In genomic region chr7:44305686-44306085, GRCm38 (mm10) we compare ENCODE assay signal across 8 mouse cellular contexts. TPM values are rescaled to one million over a fixed set of nuclear protein-coding genes. Genes with fewer than 3 reads are reported as not detected.
DNase-seq lines count a peak whose midpoint lies in the region; ATAC-seq and TF ChIP-seq lines count a peak whose summit lies in the region.

No protein-coding gene starts in this region.

- H3K4me2 ChIP-seq in lung, postnatal 0 days (replicated peaks; ENCODE audit: low read depth, low read length): peak overlapping the region; percentile 14
- peak overlapping the region; percentile 52 for H3K4me2 ChIP-seq in intestine, embryonic 16.5 days (ENCODE audit: low read depth, low read length)
- H3K4me2 ChIP-seq in neural tube, embryonic 15.5 days: peak overlapping the region; percentile 65

- TF ChIP-seq EP300 in lung, postnatal 0 days (IDR thresholded peaks at IDR 0.05): no peak

- H3K4me1 ChIP-seq in lung, postnatal 0 days (ENCODE audit: insufficient read depth, low read depth, low read length): peaks cover 9% of the 10 kb centered on the region; the same call in 1 of the 2 replicates
- peaks cover 15% of the 10 kb centered on the region for H3K4me1 ChIP-seq in intestine, embryonic 16.5 days (ENCODE audit: control insufficient read depth, insufficient read depth, low read length)
- peaks cover 38% of the 10 kb centered on the region for H3K4me1 ChIP-seq in neural tube, embryonic 15.5 days

- no peak for ATAC-seq in lung, postnatal 0 days
- no peak for ATAC-seq in intestine, embryonic 16.5 days
- ATAC-seq in neural tube, embryonic 15.5 days (ENCODE audit: low FRiP score): no peak; the same call in 1 of the 2 replicates

- no peak overlapping the region for H3K4me3 ChIP-seq in lung, postnatal 0 days (ENCODE audit: low read depth, low read length)
- peak overlapping the region; percentile 64 for H3K4me3 ChIP-seq in intestine, embryonic 16.5 days (ENCODE audit: low read length)
- H3K4me3 ChIP-seq in neural tube, embryonic 15.5 days (replicated peaks): peak overlapping the region; percentile 72

- H3K27me3 ChIP-seq in lung, postnatal 0 days (replicated peaks; ENCODE audit: insufficient read depth, low read length): 0 out of 2 replicates have a peak, but pooled peaks cover 3% of the 10 kb centered on the region
- H3K27me3 ChIP-seq in intestine, embryonic 16.5 days (replicated peaks; ENCODE audit: control insufficient read depth, insufficient read depth, low read length): peaks cover 7% of the 10 kb centered on the region; the same call in 1 of the 2 replicates
- H3K27me3 ChIP-seq in neural tube, embryonic 15.5 days (replicated peaks): 0 out of 2 replicates have a peak, but pooled peaks cover 1% of the 10 kb centered on the region

- 12% methylated on average over 16 of the region's 16 CpGs for WGBS in lung, postnatal 0 days
- 12% methylated on average over 16 of the region's 16 CpGs for WGBS in intestine, embryonic 16.5 days
- WGBS in neural tube, embryonic 15.5 days: 7% methylated on average over 16 of the region's 16 CpGs

- peak; percentile 6 for DNase-seq in adrenal gland, postnatal 25 days
- DNase-seq in adrenal gland, postnatal 10 days: no peak
- DNase-seq in lung, postnatal 0 days (ENCODE audit: low spot score): no peak
- DNase-seq in lung, adult 18-20 months: no peak
- no peak for DNase-seq in Muller cell, postnatal 12 days (ENCODE audit: inconsistent ontology term)
- no peak for DNase-seq in cerebellum, adult 8-10 months

- no peak overlapping the region for H3K27ac ChIP-seq in lung, postnatal 0 days (ENCODE audit: low read length)
- peak overlapping the region; percentile 71 for H3K27ac ChIP-seq in intestine, embryonic 16.5 days (ENCODE audit: low read length)
- H3K27ac ChIP-seq in neural tube, embryonic 15.5 days (replicated peaks): peak overlapping the region; percentile 93

- H3K9ac ChIP-seq in lung, postnatal 0 days (replicated peaks; ENCODE audit: low read depth): no peak overlapping the region
- H3K9ac ChIP-seq in intestine, embryonic 16.5 days (ENCODE audit: low read depth, low read length): peak overlapping the region; percentile 56
- no peak overlapping the region for H3K9ac ChIP-seq in neural tube, embryonic 15.5 days (replicated peaks)

- H3K36me3 ChIP-seq in lung, postnatal 0 days (ENCODE audit: insufficient read depth, low read length): no peaks in the 10 kb centered on the region
- H3K36me3 ChIP-seq in intestine, embryonic 16.5 days (ENCODE audit: control insufficient read depth, insufficient read depth, low read length): no peaks in the 10 kb centered on the region
- no peaks in the 10 kb centered on the region for H3K36me3 ChIP-seq in neural tube, embryonic 15.5 days

- H3K9me3 ChIP-seq in lung, postnatal 0 days (ENCODE audit: low read length): no peaks in the 10 kb centered on the region
- no peaks in the 10 kb centered on the region for H3K9me3 ChIP-seq in intestine, embryonic 16.5 days (ENCODE audit: control insufficient read depth, low read length)
- H3K9me3 ChIP-seq in neural tube, embryonic 15.5 days (replicated peaks): no peaks in the 10 kb centered on the region

- TF ChIP-seq CTCF in lung, postnatal 0 days (IDR thresholded peaks at IDR 0.05): no peak

RNA-seq across cellular contexts. Expression of gene Clec11a, which starts 1.0 kb away (rescaled TPM):
- 3.4 and 3.6 TPM in 2 replicates for total RNA-seq in adrenal gland, postnatal 25 days (2021)
- total RNA-seq in adrenal gland, postnatal 10 days (2021): 1 to 10 TPM; 4.2 to 5.4 TPM
- polyA plus RNA-seq in lung, postnatal 0 days (2015; fragmentation: Nextera tagmentation; extraction: Ambion mirVana): 2.1 and 2.5 TPM in 2 replicates
- polyA plus RNA-seq in intestine, embryonic 16.5 days (2015; fragmentation: Nextera tagmentation; extraction: Ambion mirVana): 6.7 and 7.1 TPM in 2 replicates
- 4.8 and 5.5 TPM in 2 replicates for polyA plus RNA-seq in neural tube, embryonic 15.5 days (2015; fragmentation: Nextera tagmentation; extraction: Ambion mirVana)

RNA-seq across cellular contexts. Expression of gene Shank1, which starts 4.4 kb away (rescaled TPM):
- 8.5 and 10.4 TPM in 2 replicates for total RNA-seq in adrenal gland, postnatal 25 days (2021)
- 1 to 10 TPM; 4.3 to 6.3 TPM for total RNA-seq in adrenal gland, postnatal 10 days (2021)
- polyA plus RNA-seq in lung, postnatal 0 days (2015; fragmentation: Nextera tagmentation; extraction: Ambion mirVana): 0.23 and 0.27 TPM in 2 replicates
- polyA plus RNA-seq in intestine, embryonic 16.5 days (2015; fragmentation: Nextera tagmentation; extraction: Ambion mirVana): 1.2 and 1.5 TPM in 2 replicates
- 38.1 and 47.6 TPM in 2 replicates for polyA plus RNA-seq in neural tube, embryonic 15.5 days (2015; fragmentation: Nextera tagmentation; extraction: Ambion mirVana)

RNA-seq across cellular contexts. Expression of gene Gm15517, which starts 44.4 kb away (rescaled TPM):
- not detected in 2 replicates for total RNA-seq in adrenal gland, postnatal 25 days (2021)
- total RNA-seq in adrenal gland, postnatal 10 days (2021): not detected
- polyA plus RNA-seq in lung, postnatal 0 days (2015; fragmentation: Nextera tagmentation; extraction: Ambion mirVana): not detected in 2 replicates
- not detected in 2 replicates for polyA plus RNA-seq in intestine, embryonic 16.5 days (2015; fragmentation: Nextera tagmentation; extraction: Ambion mirVana)
- not detected in 2 replicates for polyA plus RNA-seq in neural tube, embryonic 15.5 days (2015; fragmentation: Nextera tagmentation; extraction: Ambion mirVana)

RNA-seq across cellular contexts. Expression of gene Acp4, which starts 48.5 kb away (rescaled TPM):
- total RNA-seq in adrenal gland, postnatal 25 days (2021): not detected in 2 replicates
- total RNA-seq in adrenal gland, postnatal 10 days (2021): not detected
- polyA plus RNA-seq in lung, postnatal 0 days (2015; fragmentation: Nextera tagmentation; extraction: Ambion mirVana): not detected in 2 replicates
- not detected in 2 replicates for polyA plus RNA-seq in intestine, embryonic 16.5 days (2015; fragmentation: Nextera tagmentation; extraction: Ambion mirVana)
- 0.11 and 0.15 TPM in 2 replicates for polyA plus RNA-seq in neural tube, embryonic 15.5 days (2015; fragmentation: Nextera tagmentation; extraction: Ambion mirVana)

RNA-seq across cellular contexts. Expression of gene 2410002F23Rik, which starts 59.2 kb away (rescaled TPM):
- 71.3 and 125 TPM in 2 replicates for total RNA-seq in adrenal gland, postnatal 25 days (2021)
- 100 to 1,000 TPM in 1 of 2 experiments, 10 to 100 TPM in 1; 92.1 to 104 TPM for total RNA-seq in adrenal gland, postnatal 10 days (2021)
- 45.2 and 51.3 TPM in 2 replicates for polyA plus RNA-seq in lung, postnatal 0 days (2015; fragmentation: Nextera tagmentation; extraction: Ambion mirVana)
- polyA plus RNA-seq in intestine, embryonic 16.5 days (2015; fragmentation: Nextera tagmentation; extraction: Ambion mirVana): 101 and 114 TPM in 2 replicates
- polyA plus RNA-seq in neural tube, embryonic 15.5 days (2015; fragmentation: Nextera tagmentation; extraction: Ambion mirVana): 198 and 218 TPM in 2 replicates

Comparison
In these comparisons a context has a peak if more than half of its experiments do, and no peak if none do; other contexts are left out.
1. H3K4me2 ChIP-seq: peak in every context shown above with its lines; median percentile 65 in neural tube, embryonic 15.5 days; 52 in intestine, embryonic 16.5 days; 14 in lung, postnatal 0 days.
2. RNA of gene Shank1, which starts 4.4 kb away (polyA plus RNA-seq): 38.1 to 47.6 TPM in neural tube, embryonic 15.5 days; 1.2 to 1.5 TPM in intestine, embryonic 16.5 days and 0.23 to 0.27 TPM in lung, postnatal 0 days; every median in the first group is over 10 times any median in the second.